Mouse (Mus musculus): ENCODE measurements around the gene Sdcbp2. TPM values are rescaled to one million over a fixed set of nuclear protein-coding genes. Genes with fewer than 3 reads are reported as not detected.

Sdcbp2 gene
- total RNA-seq, 2 experiments from 2014 or later, result 1.5 to 1.8 TPM

DNA sequence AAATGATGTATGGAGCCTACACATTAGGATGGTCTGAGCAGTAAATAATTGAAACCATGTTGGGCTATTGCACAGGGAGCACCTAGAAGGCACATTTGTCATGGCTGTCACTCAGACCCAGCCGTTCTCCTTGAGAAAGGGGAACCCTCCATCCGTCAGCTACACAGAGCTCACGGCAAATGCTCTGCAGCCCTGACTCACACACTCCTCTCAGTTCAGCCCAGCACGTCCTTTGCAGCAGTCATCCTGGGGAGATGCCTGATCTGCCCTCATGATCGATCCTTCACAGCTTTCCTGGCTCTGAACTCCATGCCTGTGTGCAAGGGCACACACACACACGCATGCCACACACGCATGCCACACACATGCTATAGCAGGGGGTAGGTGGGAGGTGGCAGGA is 56.9 kb downstream of the Sdcbp2 start:
- no peak for DNase-seq (ENCODE audit: low spot score in 2 of 2)

GRCm38 (mm10) chr2:151631406-151632158 is 59.2 kb downstream of the Sdcbp2 start:
- no peak for DNase-seq (ENCODE audit: low spot score in 2 of 2)

- peak; percentile 22 to 49 for DNase-seq (ENCODE audit: low spot score in 2 of 2)
Observed at GRCm38 (mm10) chr2:151632159-151632814, 59.9 kb downstream of the Sdcbp2 start, which contains the start of gene Snph. Gene Snph (minus strand): TSS chr2:151632593.

GRCm38 (mm10) chr2:151632982-151633381 is 60.6 kb downstream of the Sdcbp2 start:
- no peak for DNase-seq (ENCODE audit: low spot score in 2 of 2)

DNA sequence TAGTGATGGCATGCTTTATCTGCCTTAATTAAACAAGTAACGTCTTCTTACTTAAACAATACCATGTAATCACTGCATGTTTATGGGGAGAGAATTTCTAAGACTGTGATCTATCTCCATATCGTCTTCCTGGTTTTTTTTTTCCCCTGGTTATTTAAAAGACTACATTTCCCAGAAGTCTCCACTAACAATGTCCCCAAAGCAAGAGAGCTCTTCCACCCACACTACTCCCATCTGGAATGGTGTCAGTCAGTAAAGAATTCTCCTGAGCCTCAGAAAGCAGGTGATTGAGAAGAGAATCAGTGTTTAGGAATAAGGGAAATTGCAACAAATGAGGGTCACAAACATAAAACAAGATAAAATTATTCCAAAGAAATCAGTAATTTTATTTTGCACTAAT is 62.5 kb downstream of the Sdcbp2 start:
- no peak for DNase-seq (ENCODE audit: low spot score in 2 of 2)

DNA sequence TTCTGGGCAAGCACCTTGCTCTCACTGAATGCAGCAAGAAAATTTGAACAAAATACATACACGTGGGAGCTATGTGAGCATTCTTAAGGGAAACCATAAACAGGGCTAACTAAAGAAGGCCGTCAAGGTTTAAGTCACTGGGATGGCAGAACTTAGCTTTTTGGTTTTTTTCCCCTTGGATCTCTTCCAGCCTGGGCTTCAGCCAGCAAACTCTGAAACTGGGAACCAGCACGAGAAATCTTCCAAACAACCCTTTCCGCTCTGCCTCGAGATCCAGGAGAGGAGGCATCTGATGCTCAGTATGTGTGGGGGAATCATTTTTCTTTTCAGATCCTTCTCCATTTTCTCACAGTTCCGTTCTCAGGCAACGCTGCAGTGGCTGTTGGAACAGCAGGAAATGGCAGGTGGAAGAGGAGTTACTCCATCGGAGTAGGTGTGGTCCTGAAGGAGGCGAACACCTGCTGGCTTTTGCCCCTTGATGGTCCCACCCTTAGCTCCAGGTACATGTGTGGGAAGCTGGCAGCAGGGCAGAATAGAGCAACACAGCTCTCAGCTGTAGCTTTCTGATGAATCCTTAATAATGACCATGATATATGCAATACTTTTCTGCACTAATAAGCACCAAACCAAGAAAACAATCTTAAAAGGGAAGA is 63.1 kb downstream of the Sdcbp2 start:
- no peak for DNase-seq (ENCODE audit: low spot score in 2 of 2)

- DNase-seq (ENCODE audit: low spot score in 2 of 2), result no peak
Observed at GRCm38 (mm10) chr2:151636015-151636402, 63.6 kb downstream of the Sdcbp2 start.

Other genes with a start within 250 kb of the Sdcbp2 start
- gene 4921509C19Rik, start 96.5 kb upstream of the Sdcbp2 start, total RNA-seq (2021), result not detected
- gene Nsfl1c, start 78.4 kb upstream of the Sdcbp2 start, total RNA-seq (2021), result 100 to 1,000 TPM; 132 to 145 TPM
- gene Fkbp1a, start 30.1 kb upstream of the Sdcbp2 start, total RNA-seq (2021), result 100 to 1,000 TPM; 292 to 323 TPM
- 1 to 10 TPM; 3.2 to 3.7 TPM for gene Snph, start 60.0 kb downstream of the Sdcbp2 start, total RNA-seq (2021)
- not detected for gene Rad21l, start 95.9 kb downstream of the Sdcbp2 start, total RNA-seq (2021)
- 1 to 10 TPM; 1.3 to 1.6 TPM for gene Tmem74b, start 129.4 kb downstream of the Sdcbp2 start, total RNA-seq (2021)
- gene Psmf1, start 171.6 kb downstream of the Sdcbp2 start, total RNA-seq (2021), result 10 to 100 TPM; 30.6 to 31.5 TPM